Mouse (Mus musculus) heart, embryonic 15.5 days (tissue): ENCODE results near the gene Prss2. TPM values are rescaled to one million over a fixed set of nuclear protein-coding genes. Genes with fewer than 3 reads are reported as not detected.
"Not testable (repeated sequence)": the region's sequence is repeated elsewhere in the genome, so short reads cannot be mapped to it uniquely, and the experiment has no call there.

Source experiments
- ATAC-seq: fragments of 200-750 bp; cut with Nextera tagmentation; replicated peaks from 2 replicates; pipeline ENCODE4 v1.8.0; 2017; ENCODE audit warnings: low read depth, moderate TSS enrichment; ENCODE audit not compliant: insufficient number of reproducible peaks, insufficient read depth, low FRiP score
- H3K27ac ChIP-seq: fragments of 300-500 bp; sonication (generic); 2 replicates; pipeline ENCODE4 v1.5.1; 2015; ENCODE audit warnings: mild to moderate bottlenecking, inconsistent platforms
- H3K27me3 ChIP-seq: fragments of 300-500 bp; sonication (generic); 2 replicates; pipeline ENCODE4 v1.6.1; 2015; ENCODE audit warnings: inconsistent platforms
- H3K36me3 ChIP-seq: fragments of 300-500 bp; sonication (generic); 2 replicates; pipeline ENCODE4 v1.6.1; 2015; ENCODE audit warnings: mild to moderate bottlenecking, inconsistent platforms
- H3K4me1 ChIP-seq: fragments of 300-500 bp; sonication (generic); replicated peaks from 2 replicates; pipeline ENCODE4 v1.6.1; 2015; ENCODE audit warnings: inconsistent platforms
- H3K4me2 ChIP-seq: fragments of 300-500 bp; sonication (generic); 2 replicates; pipeline ENCODE4 v1.6.1; 2015; ENCODE audit warnings: inconsistent platforms, mild to moderate bottlenecking, moderate library complexity
- H3K4me3 ChIP-seq: fragments of 300-500 bp; sonication (generic); 2 replicates; pipeline ENCODE4 v1.5.1; 2015; ENCODE audit warnings: mild to moderate bottlenecking, inconsistent platforms
- H3K9ac ChIP-seq: fragments of 300-500 bp; sonication (generic); 2 replicates; pipeline ENCODE4 v1.6.1; 2015; ENCODE audit warnings: mild to moderate bottlenecking, inconsistent platforms
- H3K9me3 ChIP-seq: fragments of 300-500 bp; sonication (generic); replicated peaks from 2 replicates; pipeline ENCODE4 v1.6.1; 2016; ENCODE audit warnings: inconsistent platforms
- WGBS: fragments of 180-500 bp; shearing (Covaris S2); methylation state at CpG from one replicate; pipeline ENCODE4 v1.1.7; 2015; ENCODE audit warnings: mixed read lengths; 5-methylcytosine and 5-hydroxymethylcytosine counted together
- polyA plus RNA-seq: library from polyadenylated mRNA; unstranded; fragments of >200 nt; fragmentation: Nextera tagmentation; extraction: Ambion mirVana; gene quantifications from 2 replicates; pipeline ENCODE4 v1.2.1, GENCODE M21; 2015

The Prss2 gene
- polyA plus RNA-seq, 1 experiment from 2014 or later = not detected

DNA sequence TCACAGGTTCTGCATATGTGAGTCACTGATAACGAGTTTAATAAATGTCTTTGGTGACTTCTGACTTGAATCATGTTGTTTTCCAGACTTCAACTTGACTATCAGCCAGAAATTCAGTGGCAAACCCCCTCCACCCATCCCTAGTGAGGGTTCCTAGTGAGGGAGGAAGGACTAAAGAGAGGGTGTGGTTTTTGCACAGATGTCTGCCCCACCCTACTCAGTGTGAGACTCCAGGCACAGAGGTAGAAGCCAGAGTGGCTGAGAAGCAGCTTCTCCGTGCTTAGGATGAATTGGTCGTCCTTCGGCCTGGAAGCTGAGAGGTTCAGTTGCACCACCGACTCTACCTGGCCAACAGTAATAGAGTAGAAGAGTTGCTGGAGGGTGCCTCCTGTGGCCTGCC is 35.9 kb downstream of the Prss2 start:
- H3K4me1 ChIP-seq = no peaks in the 10 kb centered on the region
- H3K4me3 ChIP-seq = no peak overlapping the region
- no peaks in the 10 kb centered on the region for H3K9me3 ChIP-seq
- H3K27me3 ChIP-seq = no peaks in the 10 kb centered on the region
- no peak overlapping the region for H3K27ac ChIP-seq
- no peak for ATAC-seq
- H3K36me3 ChIP-seq = no peaks in the 10 kb centered on the region
- no peak overlapping the region for H3K4me2 ChIP-seq
- no peak overlapping the region for H3K9ac ChIP-seq
- WGBS = 61% methylated on average over 5 of the region's 5 CpGs

DNA sequence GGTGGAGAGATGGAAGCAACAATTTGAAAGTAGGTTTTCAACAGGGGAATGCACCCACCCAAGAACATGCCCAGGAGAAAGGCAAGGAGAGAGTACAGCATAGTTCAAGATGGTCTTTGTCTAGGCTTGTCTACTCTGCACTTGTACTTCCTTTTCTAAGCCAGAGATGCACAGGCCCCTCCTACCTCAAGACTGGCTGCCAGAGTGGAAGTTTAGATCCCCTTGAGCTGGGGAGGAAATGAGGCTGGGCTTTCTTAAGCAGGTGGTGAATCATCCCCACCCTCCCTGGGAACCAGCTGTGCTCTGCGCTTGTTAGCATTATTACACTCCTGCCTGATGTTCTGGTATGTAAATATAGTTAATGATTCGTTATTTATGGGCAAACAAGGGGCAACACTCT is 36.7 kb downstream of the Prss2 start:
- Histone ChIP-seq H3K9ac (no peak overlapping the region), H3K36me3 (no peaks in the 10 kb centered on the region), H3K27me3 (no peaks in the 10 kb centered on the region), H3K9me3 (no peaks in the 10 kb centered on the region), H3K27ac (no peak overlapping the region), H3K4me2 (no peak overlapping the region), H3K4me3 (no peak overlapping the region), H3K4me1 (no peaks in the 10 kb centered on the region)
- no peak for ATAC-seq
- 46% methylated on average over 2 of the region's 2 CpGs for WGBS

DNA sequence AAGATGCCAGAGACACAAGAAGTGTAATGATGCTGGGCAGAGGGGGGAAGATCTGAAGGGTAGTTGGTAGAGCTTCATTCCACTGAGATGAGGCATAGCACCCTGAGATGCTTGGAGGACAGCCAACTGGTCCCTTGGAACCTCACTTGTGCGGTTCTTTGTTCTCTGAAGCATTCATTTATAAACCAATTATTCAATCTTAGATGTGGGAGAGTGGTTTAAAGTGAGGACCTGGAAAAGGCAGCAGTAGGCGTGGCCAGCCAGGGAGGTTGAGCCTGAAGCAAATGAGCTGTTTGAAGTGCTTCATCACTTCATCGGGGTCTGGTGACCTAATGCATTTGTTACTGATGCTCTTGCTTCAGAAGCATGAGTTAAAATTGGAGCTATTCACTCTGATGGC is 37.7 kb downstream of the Prss2 start:
- no peak for ATAC-seq
- no peaks in the 10 kb centered on the region for H3K9me3 ChIP-seq
- H3K27me3 ChIP-seq = no peaks in the 10 kb centered on the region
- no peak overlapping the region for H3K9ac ChIP-seq
- no peaks in the 10 kb centered on the region for H3K4me1 ChIP-seq
- H3K36me3 ChIP-seq = no peaks in the 10 kb centered on the region
- WGBS = 65% methylated on average over 3 of the region's 3 CpGs
- H3K4me2 ChIP-seq = no peak overlapping the region
- H3K4me3 ChIP-seq = no peak overlapping the region
- no peak overlapping the region for H3K27ac ChIP-seq

DNA sequence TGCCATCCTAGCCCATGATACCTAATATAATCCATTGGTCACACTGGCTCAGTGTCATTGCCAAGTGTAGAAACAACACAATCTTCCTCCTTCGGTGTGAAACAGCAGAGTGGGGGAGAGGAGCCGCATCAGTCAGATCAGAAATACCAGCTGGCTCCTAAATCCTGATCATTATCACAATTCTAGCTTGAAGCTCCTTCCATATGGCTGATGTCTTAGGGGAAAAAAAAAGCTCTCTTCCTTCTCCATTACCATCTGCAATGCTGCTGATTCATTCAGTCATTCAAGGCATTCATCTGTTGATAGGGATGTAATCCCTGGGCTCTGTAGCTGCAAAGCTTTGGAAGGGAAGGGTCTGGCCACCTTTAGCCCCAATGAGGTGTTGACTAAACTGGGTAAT is 38.7 kb downstream of the Prss2 start:
- Histone ChIP-seq H3K9me3 (no peaks in the 10 kb centered on the region), H3K9ac (no peak overlapping the region), H3K4me3 (no peak overlapping the region), H3K27ac (no peak overlapping the region), H3K27me3 (no peaks in the 10 kb centered on the region), H3K36me3 (no peaks in the 10 kb centered on the region), H3K4me2 (no peak overlapping the region), H3K4me1 (no peaks in the 10 kb centered on the region)
- WGBS = 73% methylated on average over 2 of the region's 2 CpGs
- no peak for ATAC-seq

DNA sequence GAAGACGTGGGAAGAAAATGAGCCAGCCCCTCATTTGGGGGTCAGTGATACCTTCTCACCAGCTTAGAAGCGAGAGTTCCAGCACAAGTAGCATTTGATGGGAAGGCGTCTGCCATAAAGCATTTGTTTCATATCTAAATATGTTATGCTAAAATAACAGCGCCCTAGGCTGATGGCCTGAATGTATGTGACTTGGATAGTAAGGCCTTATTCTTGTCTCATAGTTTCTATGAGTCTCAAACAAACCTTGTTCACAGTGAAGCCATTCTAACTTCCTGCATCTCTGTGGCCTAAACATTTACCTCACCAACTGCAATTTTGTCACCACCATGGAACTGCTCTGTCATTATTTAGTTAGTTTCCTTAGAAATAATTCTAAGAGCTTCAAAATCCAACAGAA is 41.0 kb downstream of the Prss2 start:
- Histone ChIP-seq H3K4me2 (peak overlapping the region; percentile 37), H3K27me3 (no peaks in the 10 kb centered on the region), H3K4me1 (no peaks in the 10 kb centered on the region), H3K9ac (no peak overlapping the region), H3K36me3 (no peaks in the 10 kb centered on the region), H3K27ac (no peak overlapping the region), H3K9me3 (no peaks in the 10 kb centered on the region), H3K4me3 (peak overlapping the region; percentile 24; the same call in 1 of the 2 replicates)
- WGBS = 87% methylated on average over 4 of the region's 4 CpGs
- no peak for ATAC-seq

DNA sequence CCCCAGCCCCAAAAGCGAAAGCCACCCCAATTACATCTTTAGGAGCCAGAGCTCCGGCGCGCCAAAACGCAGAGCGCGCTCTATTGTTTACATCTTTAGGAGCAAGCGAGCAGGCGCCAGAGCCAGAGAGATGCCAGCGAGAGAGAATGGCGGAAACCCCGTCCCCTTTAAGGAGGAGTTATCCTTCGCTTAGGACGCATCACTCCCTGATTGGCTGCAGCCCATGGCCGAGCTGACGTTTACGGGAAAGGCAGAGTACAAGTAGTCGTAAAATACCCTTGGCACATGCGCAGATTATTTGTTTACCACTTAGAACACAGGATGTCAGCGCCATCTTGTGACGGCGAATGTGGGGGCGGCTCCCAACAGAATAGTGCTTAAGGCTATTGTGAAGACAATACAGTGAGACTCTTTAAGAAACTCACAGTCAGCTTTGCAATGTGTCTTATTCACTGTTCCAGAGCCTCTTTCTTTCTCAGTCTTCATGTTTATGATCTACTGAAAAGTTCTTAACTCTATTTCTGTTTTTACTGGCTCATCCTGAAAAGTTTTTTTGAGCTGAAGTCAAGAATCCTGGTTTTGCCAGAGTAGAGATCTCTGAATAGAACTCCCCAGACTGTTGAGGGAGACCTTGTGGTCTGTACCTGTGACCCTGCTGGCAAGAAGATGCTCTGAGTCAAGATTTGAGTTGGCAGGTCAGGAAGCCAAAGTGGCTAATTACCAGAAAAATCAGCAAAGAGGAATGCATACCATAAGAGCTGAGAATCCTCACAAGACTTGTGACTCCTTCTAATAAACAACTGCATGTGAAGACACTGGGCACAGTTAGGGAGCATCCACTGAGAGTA is 41.7 kb downstream of the Prss2 start:
- not testable (repeated sequence) for H3K9ac ChIP-seq, H3K36me3 ChIP-seq, H3K9me3 ChIP-seq, ATAC-seq, H3K4me1 ChIP-seq, H3K27ac ChIP-seq, H3K27me3 ChIP-seq
- WGBS = 49% methylated on average over 5 of the region's 23 CpGs
- Histone ChIP-seq H3K4me2 (peak overlapping the region; percentile 37), H3K4me3 (peak overlapping the region; percentile 24; the same call in 1 of the 2 replicates)

DNA sequence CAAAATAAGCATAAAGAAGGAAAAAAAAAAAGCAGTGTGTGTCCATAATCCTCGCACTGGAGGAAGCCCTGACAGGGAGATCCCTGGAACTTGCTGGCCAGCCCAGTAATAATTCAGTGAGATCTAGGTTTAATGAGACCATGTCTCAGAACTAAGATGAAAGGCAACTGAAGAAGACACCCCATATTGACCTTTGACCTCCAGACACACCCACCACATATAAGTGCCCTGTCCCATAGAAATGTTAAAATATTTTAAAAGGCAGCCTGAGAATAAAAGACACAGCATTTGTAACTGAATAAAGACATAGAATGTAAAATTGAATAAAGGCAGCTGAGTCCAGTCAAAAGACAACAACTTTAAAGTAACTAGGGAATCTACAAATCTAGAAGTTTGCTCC is 43.7 kb downstream of the Prss2 start:
- 79% methylated on average over 1 of the region's 1 CpGs for WGBS
- Histone ChIP-seq H3K9ac (no peak overlapping the region), H3K27ac (no peak overlapping the region), H3K9me3 (no peaks in the 10 kb centered on the region), H3K27me3 (no peaks in the 10 kb centered on the region), H3K36me3 (no peaks in the 10 kb centered on the region), H3K4me2 (no peak overlapping the region), H3K4me1 (no peaks in the 10 kb centered on the region), H3K4me3 (no peak overlapping the region)
- no peak for ATAC-seq

DNA sequence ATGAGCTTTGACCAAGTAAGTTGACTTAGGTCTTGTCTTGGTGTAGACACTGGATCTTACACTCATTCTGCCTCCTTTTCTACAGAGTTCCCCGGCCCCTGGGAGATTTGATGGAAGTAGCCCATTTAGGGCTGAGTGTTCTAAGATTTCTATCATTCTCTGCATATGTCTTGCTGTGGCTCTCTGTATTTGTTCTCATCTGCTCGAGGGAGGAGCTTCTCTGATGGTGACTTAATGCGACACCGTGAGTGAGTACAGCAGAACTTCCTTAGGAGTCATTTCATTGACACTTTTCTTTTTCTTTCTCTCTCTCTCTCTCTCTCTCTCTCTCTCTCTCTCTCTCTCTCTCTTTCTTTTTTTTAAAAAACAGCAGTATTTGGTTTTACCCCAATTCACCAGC is 45.4 kb downstream of the Prss2 start:
- no peak overlapping the region for H3K9ac ChIP-seq
- H3K36me3 ChIP-seq = no peaks in the 10 kb centered on the region
- no peak overlapping the region for H3K4me3 ChIP-seq
- H3K9me3 ChIP-seq = no peaks in the 10 kb centered on the region
- H3K27me3 ChIP-seq = no peaks in the 10 kb centered on the region
- H3K4me1 ChIP-seq = no peaks in the 10 kb centered on the region
- H3K27ac ChIP-seq = no peak overlapping the region
- WGBS = 82% methylated on average over 4 of the region's 4 CpGs
- H3K4me2 ChIP-seq = no peak overlapping the region
- ATAC-seq = no peak

DNA sequence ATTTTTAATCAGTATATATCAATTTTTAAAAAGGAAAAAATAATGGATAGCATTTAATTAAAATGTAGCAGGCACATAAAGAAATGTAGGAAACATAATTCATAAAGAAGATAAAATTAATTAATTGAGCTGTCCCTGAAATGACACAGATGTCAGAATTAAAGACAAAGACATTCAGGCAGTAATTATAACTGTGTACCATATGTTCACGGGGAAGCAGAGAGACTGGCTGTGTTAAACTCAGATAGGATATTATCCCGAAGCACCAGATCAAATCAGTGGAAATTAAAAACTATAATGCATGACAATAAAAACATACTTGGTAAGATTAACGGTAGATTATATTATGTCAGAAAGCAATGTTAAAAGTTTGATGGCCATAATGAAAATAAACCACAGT is 47.5 kb downstream of the Prss2 start:
- Histone ChIP-seq H3K27me3 (no peaks in the 10 kb centered on the region), H3K9ac (no peak overlapping the region), H3K4me2 (no peak overlapping the region), H3K27ac (no peak overlapping the region), H3K4me3 (no peak overlapping the region), H3K9me3 (no peaks in the 10 kb centered on the region), H3K4me1 (no peaks in the 10 kb centered on the region), H3K36me3 (no peaks in the 10 kb centered on the region)
- 73% methylated on average over 3 of the region's 3 CpGs for WGBS
- no peak for ATAC-seq

Other genes starting within 250 kb of the Prss2 start
- gene Try4, start 219.5 kb upstream of the Prss2 start, polyA plus RNA-seq = not detected in 2 replicates
- not detected in 2 replicates for gene Try5, start 204.9 kb upstream of the Prss2 start, polyA plus RNA-seq
- 0.34 TPM in 1 of 2 replicates, not detected in the other for gene Try10, start 167.7 kb upstream of the Prss2 start, polyA plus RNA-seq
- gene Prss3, start 144.1 kb upstream of the Prss2 start, polyA plus RNA-seq = not detected in 2 replicates
- not detected in 2 replicates for gene Gm5771, start 129.4 kb upstream of the Prss2 start, polyA plus RNA-seq
- not detected in 2 replicates for gene Gm10334, start 75.6 kb upstream of the Prss2 start, polyA plus RNA-seq
- not detected in 2 replicates for gene Prss1, start 62.9 kb upstream of the Prss2 start, polyA plus RNA-seq
- 5.2 and 8.5 TPM in 2 replicates for gene Ephb6, start 83.7 kb downstream of the Prss2 start, polyA plus RNA-seq
- 0.11 TPM in 1 of 2 replicates, not detected in the other for gene Trpv6, start 114.6 kb downstream of the Prss2 start, polyA plus RNA-seq
- not detected in 2 replicates for gene Trpv5, start 159.0 kb downstream of the Prss2 start, polyA plus RNA-seq
- gene Llcfc1, start 162.6 kb downstream of the Prss2 start, polyA plus RNA-seq = not detected in 2 replicates
- 2.3 and 4.7 TPM in 2 replicates for gene Kel, start 182.6 kb downstream of the Prss2 start, polyA plus RNA-seq